Mouse (Mus musculus): ENCODE measurements around the gene Osbp2. TPM values are rescaled to one million over a fixed set of nuclear protein-coding genes. Genes with fewer than 3 reads are reported as not detected.
A peak's percentile ranks its signal among the peaks of the same experiment; 100 is the strongest.

Osbp2 gene
- total RNA-seq, 1 experiment from 2014 or later = not detected

DNA sequence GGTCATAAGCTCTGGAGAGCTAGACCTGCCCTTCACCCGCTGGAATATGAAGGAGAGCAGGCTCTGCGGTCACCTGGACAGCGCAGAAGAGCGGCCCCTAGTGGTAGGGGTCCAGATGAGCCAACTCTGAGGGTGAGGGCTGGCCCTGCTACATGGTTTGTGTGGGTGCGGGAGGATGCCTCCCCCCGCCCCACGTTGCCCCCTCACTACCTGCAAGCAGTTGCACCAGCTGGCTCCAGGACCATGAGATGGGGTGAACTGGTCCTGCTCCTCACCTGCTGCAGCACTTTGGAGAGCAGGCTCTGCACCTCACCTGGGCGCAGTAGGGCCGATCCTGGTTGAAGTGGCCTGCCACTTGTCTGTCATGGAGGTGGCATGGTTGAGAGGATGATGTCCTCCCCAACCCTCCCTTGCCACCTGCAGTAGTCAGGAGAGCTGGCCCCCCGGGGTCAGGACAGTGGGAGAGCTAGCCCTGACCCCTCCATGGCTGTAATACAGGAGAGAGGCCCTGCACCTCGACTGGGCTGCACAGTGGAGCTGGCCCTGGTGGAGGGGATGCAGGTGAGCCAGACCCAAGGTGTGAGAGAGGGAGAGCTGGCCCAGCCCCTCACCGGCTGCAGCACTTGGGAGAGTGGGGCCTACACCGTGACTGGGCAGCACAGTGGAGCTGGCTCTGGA, 29.1 kb downstream of the Osbp2 start:
- 0 out of 2 replicates have a peak, but pooled peaks have one; percentile 43 for ATAC-seq (replicated peaks; ENCODE audit: insufficient number of reproducible peaks, low FRiP score, low TSS enrichment, poor library complexity, severe bottlenecking)

DNA sequence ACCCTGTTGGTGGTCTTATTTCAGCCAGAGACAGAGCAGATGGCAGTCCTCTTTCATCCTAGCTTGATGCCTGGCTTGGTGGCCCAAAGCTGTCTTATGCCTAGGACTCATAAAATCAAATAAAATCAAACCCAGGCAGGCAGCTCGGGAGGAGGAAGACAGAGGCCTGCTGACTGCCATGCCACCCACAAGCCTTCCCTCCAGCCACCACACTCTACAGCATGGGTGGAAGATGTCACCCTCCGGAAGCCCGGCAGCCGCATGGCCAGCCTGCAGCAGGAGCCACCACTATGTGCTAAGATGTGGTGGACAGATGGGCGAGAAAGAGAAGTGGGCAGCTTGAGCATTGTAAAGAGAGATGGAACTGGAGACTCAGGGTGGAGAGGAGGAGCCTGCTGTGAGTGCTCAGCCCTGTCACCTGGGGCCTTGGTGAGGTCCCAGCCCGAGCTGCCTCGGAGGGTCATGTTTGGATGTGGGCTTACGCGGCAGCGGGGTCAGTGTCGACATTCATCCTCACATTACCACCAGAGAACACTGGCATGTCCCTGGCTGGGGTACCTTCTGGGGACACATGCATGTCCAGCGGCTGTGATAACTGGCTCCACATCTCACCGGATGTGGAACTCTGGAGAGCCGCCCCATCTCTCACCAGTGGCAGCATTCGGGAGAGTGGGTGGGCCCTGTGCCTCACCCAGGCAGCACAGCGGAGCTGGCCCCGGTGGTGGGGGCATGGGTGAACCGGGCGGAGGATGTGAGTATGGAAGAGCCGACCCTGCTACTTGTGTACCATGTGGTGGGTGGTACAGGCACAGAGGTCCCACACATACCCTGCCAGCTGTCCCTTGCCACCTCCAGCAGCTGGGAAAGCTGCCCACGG, 29.9 kb downstream of the Osbp2 start:
- ATAC-seq (replicated peaks; ENCODE audit: insufficient number of reproducible peaks, low FRiP score, low TSS enrichment, poor library complexity, severe bottlenecking) = no peak

DNA sequence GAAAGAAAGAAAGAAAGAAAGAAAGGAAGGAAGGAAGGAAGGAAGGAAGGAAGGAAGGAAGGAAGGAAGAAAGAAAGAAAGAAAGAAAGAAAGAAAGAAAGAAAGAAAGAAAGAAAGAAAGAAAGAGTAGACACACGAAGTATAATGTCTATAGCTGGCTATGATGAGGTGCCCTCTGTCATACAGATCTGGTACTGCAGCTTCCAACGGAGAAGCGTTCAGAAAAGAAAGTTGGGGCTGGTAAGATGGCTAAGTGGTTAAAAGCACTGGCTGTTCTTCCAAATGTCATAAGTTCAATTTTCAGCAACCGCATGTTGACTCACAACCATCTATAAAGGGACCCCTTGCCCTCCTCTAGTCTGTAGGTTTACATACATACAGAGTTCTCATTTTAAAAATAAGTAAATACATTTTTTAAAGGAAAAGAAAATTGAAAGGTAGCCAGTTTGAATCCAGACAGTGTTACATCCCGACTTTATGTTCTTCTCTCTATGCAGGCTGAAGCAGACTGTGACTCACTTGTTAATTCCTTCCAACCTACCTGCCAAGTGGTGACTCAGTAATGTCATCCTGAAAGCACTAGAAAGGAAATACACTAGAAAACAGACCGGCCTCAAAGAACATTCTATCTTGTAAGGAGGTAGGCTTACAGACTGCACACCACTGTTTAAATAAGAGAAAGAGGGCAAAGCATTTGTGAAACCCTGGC, 31.4 kb downstream of the Osbp2 start:
- no peak for ATAC-seq (replicated peaks; ENCODE audit: insufficient number of reproducible peaks, low FRiP score, low TSS enrichment, poor library complexity, severe bottlenecking)

DNA sequence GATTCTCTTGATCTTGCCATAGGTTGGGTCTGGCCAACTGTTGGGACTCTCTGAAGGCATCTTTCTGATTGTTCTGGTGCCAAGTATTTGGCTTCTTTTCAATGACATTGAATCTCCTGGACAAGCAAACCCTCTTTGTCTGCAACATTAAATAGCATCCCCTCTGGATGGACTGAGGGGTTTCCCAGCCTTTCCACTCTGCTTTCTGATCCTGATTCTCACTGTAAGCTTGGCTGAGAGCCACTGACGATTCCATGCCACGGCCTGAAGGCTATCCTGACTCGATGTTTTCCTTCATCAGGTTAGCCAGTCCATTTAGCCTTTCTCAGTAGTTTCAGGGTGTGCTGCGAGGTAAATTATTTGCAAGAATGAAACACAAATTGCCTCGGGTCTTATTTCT, 34.0 kb downstream of the Osbp2 start:
- ATAC-seq (replicated peaks; ENCODE audit: insufficient number of reproducible peaks, low FRiP score, low TSS enrichment, poor library complexity, severe bottlenecking) = no peak

DNA sequence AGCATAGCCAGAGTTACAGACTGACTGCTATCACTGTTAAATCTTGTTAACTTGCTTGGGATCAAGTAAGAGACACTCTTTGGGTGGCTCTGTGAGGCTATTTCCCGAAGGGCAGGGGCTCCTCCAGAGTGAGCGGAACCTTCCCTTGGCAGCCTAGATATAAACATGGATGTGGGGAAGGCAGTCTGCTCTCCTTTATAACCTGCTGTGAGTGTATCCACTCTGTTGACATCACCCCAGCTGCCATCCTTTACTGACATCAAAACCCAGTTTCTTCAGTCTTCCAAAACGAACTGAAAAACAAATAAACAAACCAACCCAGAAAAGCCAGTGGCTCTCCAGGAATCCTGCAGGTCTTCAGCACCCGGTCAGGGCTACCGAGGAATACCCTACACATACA, 39.6 kb downstream of the Osbp2 start:
- no peak for ATAC-seq (replicated peaks; ENCODE audit: insufficient number of reproducible peaks, low FRiP score, low TSS enrichment, poor library complexity, severe bottlenecking)

DNA sequence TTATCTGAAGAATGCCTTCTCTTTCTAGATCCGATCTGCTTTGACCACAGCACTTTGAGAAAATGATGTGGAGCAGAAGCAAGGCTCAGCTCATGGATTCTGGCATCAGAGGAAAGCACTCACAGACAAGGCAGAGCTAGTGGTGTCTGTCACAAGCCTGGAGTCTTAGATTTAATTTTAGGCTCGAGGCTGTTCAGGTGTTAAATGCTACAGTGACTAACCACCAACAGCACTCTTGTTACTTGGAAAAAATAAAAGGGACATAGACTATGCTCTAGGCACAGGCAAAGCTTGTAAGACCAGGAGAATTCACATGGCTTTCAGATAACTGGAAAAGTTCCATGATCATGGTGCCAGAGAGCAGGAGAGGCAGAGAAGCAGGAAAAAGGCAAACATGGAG, 40.3 kb downstream of the Osbp2 start:
- ATAC-seq (replicated peaks; ENCODE audit: insufficient number of reproducible peaks, low FRiP score, low TSS enrichment, poor library complexity, severe bottlenecking) = no peak

DNA sequence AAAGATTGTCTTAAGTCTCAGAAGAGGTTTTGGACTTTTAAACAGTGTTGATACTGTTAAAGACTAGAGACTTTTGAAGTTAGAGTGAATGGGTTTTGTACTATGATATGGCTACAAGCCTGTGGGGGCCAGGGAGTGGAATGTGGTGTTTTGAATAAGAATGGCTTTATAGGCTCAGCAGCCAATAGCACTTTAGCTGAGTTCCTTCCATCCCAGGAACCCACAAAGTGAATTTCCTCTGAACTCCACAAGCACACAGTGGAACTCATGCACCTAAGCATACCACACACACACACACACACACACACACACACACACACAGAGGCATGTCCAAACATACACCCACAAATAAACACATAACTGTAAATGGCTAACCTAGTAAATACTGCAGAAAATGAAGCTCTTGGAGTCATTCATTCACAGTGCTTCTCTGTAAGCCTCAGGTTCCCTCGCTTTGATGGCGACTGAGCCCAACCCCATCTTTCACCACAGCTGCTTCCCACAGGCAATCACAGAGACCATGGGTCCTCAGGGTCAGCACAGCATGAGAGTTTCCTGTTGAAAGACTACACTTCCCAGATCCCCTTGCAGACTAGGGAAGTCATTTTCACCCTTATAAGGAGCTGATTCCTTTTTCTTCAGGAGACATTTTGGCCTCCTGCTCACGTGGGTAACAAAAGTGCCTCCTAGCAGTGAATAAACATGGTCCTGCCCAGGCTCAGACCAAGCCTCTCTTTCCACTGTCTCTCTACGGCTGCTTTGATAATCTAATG, 45.5 kb downstream of the Osbp2 start:
- no peak for ATAC-seq (replicated peaks; ENCODE audit: insufficient number of reproducible peaks, low FRiP score, low TSS enrichment, poor library complexity, severe bottlenecking)

DNA sequence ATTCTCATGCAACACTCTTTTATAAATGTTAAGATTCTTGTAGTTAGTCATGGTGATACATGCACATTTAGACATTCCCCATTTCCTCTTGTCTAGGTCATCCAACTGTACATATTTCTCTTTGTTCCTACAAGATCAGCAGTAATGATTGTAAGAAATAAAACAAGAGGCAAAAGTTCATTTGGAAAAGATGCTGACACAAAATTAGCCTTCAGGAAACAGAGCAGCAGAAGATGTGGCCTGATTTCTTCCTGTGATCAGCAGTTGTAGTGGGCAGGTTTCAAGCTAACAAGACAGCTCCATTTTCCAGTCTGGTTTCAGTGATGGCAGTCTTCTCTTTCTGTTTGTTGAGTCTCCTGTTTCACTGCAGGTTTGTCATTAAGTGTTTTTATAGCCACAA, 47.8 kb downstream of the Osbp2 start:
- no peak for ATAC-seq (replicated peaks; ENCODE audit: insufficient number of reproducible peaks, low FRiP score, low TSS enrichment, poor library complexity, severe bottlenecking)

DNA sequence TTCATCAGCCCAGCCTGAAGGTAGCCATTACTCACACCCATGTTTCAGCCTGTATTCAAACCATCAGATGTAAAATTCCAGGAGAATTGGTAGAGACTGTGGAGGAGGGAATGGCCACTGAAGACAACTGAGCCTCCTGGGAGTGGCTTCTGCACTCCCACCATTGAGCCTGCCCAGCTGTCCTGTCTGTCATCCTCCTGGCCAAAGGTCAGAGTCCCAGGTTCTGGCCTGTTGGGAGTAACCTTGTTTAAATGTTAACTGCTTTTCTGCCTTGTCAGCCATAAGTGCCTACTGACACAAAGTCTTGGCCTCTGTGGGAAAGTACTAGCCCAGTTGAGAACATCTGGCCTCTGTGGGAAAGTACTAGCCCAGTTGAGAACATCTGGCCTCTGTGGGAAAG, 50.4 kb downstream of the Osbp2 start:
- no peak for ATAC-seq (replicated peaks; ENCODE audit: insufficient number of reproducible peaks, low FRiP score, low TSS enrichment, poor library complexity, severe bottlenecking)

DNA sequence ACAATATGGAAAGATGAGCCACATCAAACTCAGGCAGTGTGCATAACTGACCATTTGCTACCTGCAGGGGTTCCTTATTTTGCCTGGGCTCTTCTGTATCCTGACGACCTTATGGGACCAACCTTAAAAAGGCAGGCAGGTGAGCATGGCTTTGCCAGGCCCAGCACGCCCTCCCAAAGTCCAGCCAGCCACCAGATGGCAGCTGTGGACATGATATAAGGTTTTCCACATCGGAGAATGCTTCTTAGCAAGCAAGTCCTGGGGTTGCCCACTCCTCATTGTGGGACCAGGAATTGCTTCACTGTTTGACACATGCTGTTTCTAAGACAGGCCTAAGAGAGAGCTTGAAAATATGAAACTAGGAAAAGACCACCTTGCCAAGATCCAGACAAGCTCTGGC, 55.5 kb downstream of the Osbp2 start:
- ATAC-seq (replicated peaks; ENCODE audit: insufficient number of reproducible peaks, low FRiP score, low TSS enrichment, poor library complexity, severe bottlenecking) = no peak

DNA sequence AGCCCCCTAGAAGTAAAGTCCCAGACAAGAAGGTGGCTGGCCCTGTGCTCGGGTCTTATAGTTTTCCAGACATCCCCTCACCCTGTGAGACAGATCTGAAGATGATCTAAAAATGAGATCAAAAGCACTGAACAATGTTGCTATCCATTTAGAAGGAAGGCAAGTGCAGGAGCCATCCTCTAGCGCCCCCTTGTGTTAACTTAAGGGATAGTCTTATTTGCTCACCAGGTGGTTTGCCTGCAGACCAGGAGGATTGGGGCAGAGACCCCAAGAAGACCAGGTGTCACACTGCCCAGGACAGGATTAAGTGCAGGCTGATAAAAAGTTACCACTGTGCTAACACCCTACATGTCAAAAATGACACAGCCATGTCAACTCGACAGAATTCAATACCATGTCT, 58.3 kb downstream of the Osbp2 start:
- ATAC-seq (replicated peaks; ENCODE audit: insufficient number of reproducible peaks, low FRiP score, low TSS enrichment, poor library complexity, severe bottlenecking) = no peak

DNA sequence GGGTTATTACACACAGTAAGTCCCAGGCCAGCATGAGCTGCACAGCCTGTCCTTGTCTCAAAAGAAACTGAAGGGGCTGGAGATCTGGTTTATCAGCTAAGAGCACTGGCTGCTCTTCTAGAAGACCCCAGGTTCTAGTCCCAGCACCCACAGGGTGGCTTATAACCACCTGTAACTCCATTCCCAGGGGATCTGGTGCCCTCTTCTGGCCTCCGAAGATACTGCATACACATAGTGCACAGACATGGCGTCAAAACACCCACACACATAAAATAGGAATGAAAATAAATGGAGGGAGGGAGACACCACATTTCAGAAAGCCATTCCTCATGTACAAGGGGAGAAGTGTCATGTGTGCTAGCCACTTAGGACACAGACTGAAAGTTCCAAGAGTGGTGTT, 59.1 kb downstream of the Osbp2 start:
- ATAC-seq (replicated peaks; ENCODE audit: insufficient number of reproducible peaks, low FRiP score, low TSS enrichment, poor library complexity, severe bottlenecking) = no peak

DNA sequence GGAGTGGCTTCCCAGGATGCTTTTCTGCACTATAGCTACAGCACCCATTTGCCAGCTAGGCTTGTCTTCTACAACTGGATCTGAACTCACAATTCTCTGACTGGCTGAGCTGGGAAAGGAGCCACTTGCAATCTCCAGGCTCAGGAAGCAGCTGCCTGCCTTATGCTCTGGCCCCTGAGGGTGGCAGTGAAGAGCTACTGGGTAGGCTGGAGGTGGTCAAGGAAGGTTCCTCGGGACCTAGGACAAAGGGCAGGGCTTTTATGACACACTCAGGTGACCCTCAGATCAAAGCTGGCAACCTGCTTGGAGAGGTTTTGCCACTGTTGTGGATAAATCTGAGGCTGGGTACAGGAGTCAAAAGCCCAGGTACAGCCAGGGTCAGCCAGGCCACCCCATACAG, 61.6 kb downstream of the Osbp2 start:
- no peak for ATAC-seq (replicated peaks; ENCODE audit: insufficient number of reproducible peaks, low FRiP score, low TSS enrichment, poor library complexity, severe bottlenecking)

DNA sequence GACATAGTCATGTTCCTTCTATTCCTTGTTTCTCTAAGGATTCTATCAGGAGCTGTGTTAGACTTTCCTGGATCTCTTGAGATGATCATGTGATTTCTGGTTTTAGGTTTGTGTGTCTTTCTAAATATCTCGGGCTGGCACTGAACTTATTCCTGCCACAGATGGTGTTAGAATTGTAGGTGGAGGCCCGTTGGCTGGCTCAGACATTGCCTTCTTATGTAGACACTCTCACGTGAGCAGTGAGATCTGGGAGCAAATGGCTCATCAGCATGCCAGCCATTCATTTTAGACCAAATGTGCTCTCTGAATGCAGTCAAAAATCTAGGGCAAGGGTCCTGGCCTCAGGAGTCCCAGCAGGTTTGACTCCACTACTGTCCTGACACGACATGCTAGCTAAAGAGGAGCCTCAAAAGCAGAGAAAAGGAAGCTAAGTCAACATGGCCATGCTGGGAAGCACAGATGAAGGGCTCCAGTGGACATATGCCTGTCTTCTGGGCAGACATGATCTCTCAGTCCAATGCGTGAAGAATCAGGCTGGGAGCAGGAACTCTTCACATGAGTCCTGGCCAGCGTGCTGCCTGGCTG, 66.0 kb downstream of the Osbp2 start:
- ATAC-seq (replicated peaks; ENCODE audit: insufficient number of reproducible peaks, low FRiP score, low TSS enrichment, poor library complexity, severe bottlenecking) = no peak

DNA sequence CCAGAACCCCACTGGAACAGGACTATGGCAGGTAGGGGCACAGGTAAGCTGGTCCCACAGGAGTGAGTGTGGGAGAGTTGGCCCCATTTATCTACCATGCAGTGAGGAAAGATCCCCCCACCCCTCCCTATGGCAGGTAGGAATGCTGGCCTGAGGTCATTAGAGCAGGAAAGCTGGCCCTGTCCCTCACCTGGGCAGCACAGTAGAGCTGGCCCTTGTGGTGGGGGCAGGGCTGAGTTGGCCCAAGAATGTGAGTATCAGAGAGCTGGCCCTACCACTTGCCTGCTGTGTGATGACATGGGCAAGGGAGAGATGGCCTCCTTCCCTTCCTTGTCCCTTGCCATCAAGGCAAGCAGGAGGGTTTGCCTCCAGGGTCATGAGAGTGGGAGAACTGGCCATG, 73.0 kb downstream of the Osbp2 start:
- ATAC-seq (replicated peaks; ENCODE audit: insufficient number of reproducible peaks, low FRiP score, low TSS enrichment, poor library complexity, severe bottlenecking) = no peak

DNA sequence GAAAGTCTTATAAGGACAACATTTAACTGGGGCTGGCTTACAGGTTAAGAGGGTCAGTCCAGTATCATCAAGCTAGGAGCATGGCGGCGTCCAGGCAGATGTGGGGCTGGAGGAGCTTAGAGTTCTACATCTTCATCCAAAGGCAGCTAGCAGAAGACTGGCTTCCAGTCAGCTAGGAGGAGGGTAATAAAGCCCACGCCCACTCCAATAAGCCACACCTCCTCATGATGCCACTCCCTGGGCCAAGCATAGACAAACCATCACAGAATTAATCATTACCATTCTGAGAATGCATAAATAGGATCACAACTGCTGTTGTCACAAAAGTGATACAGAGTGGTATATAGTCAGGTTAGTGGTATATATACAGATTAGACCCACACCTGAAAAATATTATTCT, 73.8 kb downstream of the Osbp2 start:
- ATAC-seq (replicated peaks; ENCODE audit: insufficient number of reproducible peaks, low FRiP score, low TSS enrichment, poor library complexity, severe bottlenecking) = no peak

DNA sequence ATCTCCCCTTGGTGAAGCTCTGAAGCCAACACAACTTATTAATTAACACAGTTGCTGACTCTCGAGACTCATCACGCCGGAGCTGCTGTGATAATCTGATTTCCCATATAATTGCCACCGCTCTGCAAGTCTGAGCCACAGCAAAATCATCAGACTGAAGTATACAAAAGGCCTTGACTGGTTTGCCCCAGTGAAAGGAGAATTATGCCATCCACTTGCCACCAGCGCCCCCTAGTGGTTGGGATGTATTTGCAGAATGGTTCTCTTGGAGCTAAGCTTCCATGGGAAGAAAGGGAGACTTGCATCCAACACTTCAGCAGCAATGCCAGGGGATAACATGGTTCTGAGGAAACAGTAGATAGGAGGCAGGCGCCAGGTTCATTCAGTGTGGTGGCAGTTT, 77.1 kb downstream of the Osbp2 start:
- ATAC-seq (replicated peaks; ENCODE audit: insufficient number of reproducible peaks, low FRiP score, low TSS enrichment, poor library complexity, severe bottlenecking) = peak; percentile 45; the same call in 1 of the 2 replicates

DNA sequence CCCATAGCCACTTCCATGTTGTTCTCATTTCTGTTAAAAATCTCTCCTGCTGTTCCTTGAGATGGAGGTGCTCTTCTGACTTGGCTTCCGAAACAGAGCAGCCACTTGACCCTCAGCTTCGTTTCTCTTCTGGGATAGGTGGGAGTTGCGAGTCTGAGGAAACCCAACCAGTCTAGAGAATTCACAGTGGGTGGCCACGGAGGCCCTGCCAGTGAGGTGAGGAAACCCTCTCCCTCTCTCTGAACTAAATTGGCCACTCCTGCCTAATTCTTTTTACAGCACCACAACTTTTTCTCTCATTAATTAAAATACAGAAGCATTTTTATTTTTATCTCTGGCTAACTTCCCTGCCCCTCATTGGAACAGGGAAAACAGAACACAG, 88.4 kb downstream of the Osbp2 start:
- ATAC-seq (replicated peaks; ENCODE audit: insufficient number of reproducible peaks, low FRiP score, low TSS enrichment, poor library complexity, severe bottlenecking) = no peak
